Mouse (Mus musculus): Measurements from ENCODE around the gene Tmem91. TPM values are rescaled to one million over a fixed set of nuclear protein-coding genes. Genes with fewer than 3 reads are reported as not detected.

The Tmem91 gene
- total RNA-seq, 2 experiments from 2014 or later = not detected

- no peak for DNase-seq
Measured at GRCm38 (mm10) chr7:25699851-25700250, 24.9 kb upstream of the Tmem91 start.

- DNase-seq = no peak
Measured at GRCm38 (mm10) chr7:25694104-25694503, 19.1 kb upstream of the Tmem91 start.

GRCm38 (mm10) chr7:25690051-25690450 is 15.1 kb upstream of the Tmem91 start:
- DNase-seq = no peak

- no peak for DNase-seq
Measured at GRCm38 (mm10) chr7:25689603-25690021, 14.6 kb upstream of the Tmem91 start.

GRCm38 (mm10) chr7:25688810-25689586 is 14.0 kb upstream of the Tmem91 start:
- peak; percentile 84 to 88 for DNase-seq

GRCm38 (mm10) chr7:25687811-25688401 is 12.9 kb upstream of the Tmem91 start:
- DNase-seq = peak; percentile 63 to 77

GRCm38 (mm10) chr7:25686680-25687531 is 11.9 kb upstream of the Tmem91 start, which contains the start of gene Tgfb1:
Gene Tgfb1 (plus strand): TSS chr7:25687002.
- DNase-seq = peak; percentile 85 to 91

- DNase-seq = no peak
Measured at GRCm38 (mm10) chr7:25685926-25686470, 11.0 kb upstream of the Tmem91 start.

GRCm38 (mm10) chr7:25684659-25685058 is 9.7 kb upstream of the Tmem91 start:
- DNase-seq = no peak

GRCm38 (mm10) chr7:25683474-25684180 is 8.7 kb upstream of the Tmem91 start:
- DNase-seq = no peak

GRCm38 (mm10) chr7:25681341-25682231 is 6.6 kb upstream of the Tmem91 start:
- no peak for DNase-seq

GRCm38 (mm10) chr7:25680514-25681258 is 5.7 kb upstream of the Tmem91 start, which contains the start of gene B9d2:
Gene B9d2 (plus strand): TSS chr7:25680780.
- peak; percentile 96 to 98 for DNase-seq

- DNase-seq = no peak
Measured at GRCm38 (mm10) chr7:25679971-25680370, 5.0 kb upstream of the Tmem91 start.

- DNase-seq = no peak
Measured at GRCm38 (mm10) chr7:25677013-25677412, 2.0 kb upstream of the Tmem91 start.

- DNase-seq = peak; percentile 78 to 83
Measured at GRCm38 (mm10) chr7:25676085-25676781, 1.3 kb upstream of the Tmem91 start.

GRCm38 (mm10) chr7:25675405-25675804 is 439 bp upstream of the Tmem91 start:
- DNase-seq = no peak

GRCm38 (mm10) chr7:25674297-25674696 is 669 bp downstream of the Tmem91 start:
- DNase-seq = no peak

- no peak for DNase-seq
Measured at GRCm38 (mm10) chr7:25672442-25672841, 2.5 kb downstream of the Tmem91 start.

GRCm38 (mm10) chr7:25671686-25672085 is 3.3 kb downstream of the Tmem91 start:
- DNase-seq = no peak

Data from adrenal gland, postnatal 36 days (tissue).